Mouse (Mus musculus): ENCODE measurements around the gene Upk1a. TPM values are rescaled to one million over a fixed set of nuclear protein-coding genes. Genes with fewer than 3 reads are reported as not detected.
A peak's percentile ranks its signal among the peaks of the same experiment; 100 is the strongest.

Upk1a gene
- total and polyA plus RNA-seq, 3 experiments: 0.54 to 1.6 TPM; not detected in 1

GRCm38 (mm10) chr7:30635752-30636151 is 23.1 kb upstream of the Upk1a start, which contains the start of gene Etv2:
Etv2 (minus strand) TSS chr7:30635852.
- H3K27me3 ChIP-seq (ENCODE audit: control insufficient read depth in 1 of 2, insufficient read depth in 2 of 2, low read length in 2 of 2): peaks cover 4 to 9% of the 10 kb centered on the region in 2 experiments
- H3K79me2 ChIP-seq (ENCODE audit: control insufficient read depth, insufficient read depth, low read length, poor library complexity): no peaks in the 10 kb centered on the region
- H3K4me1 ChIP-seq (ENCODE audit: control insufficient read depth in 1 of 2, insufficient read depth in 2 of 2, low read length in 2 of 2): no peaks in the 10 kb centered on the region
- no peak within 1 kb of the TSS for H3K27ac ChIP-seq (ENCODE audit: control insufficient read depth, low read depth, low read length)
- H3K4me3 ChIP-seq (ENCODE audit: control insufficient read depth in 1 of 2, insufficient read depth in 1 of 2, low read depth in 2 of 2, low read length in 2 of 2): no peak within 1 kb of the TSS
- no peaks in the 10 kb centered on the region for H3K36me3 ChIP-seq (ENCODE audit: control insufficient read depth in 1 of 2, insufficient read depth in 2 of 2, low read length in 2 of 2)
- TF ChIP-seq SIN3A (IDR thresholded peaks at IDR 0.05; ENCODE audit: low read length) (no peak), ZKSCAN1 (IDR thresholded peaks at IDR 0.05; ENCODE audit: low read depth, low read length) (no peak), ETS1 (IDR thresholded peaks at IDR 0.05; ENCODE audit: low read depth, low read length) (no peak), MEF2A (IDR thresholded peaks at IDR 0.05; ENCODE audit: extremely low read depth, insufficient replicate concordance, low read depth, low read length, poor library complexity, severe bottlenecking) (no peak), ZC3H11A (IDR thresholded peaks at IDR 0.05; ENCODE audit: low read depth, low read length) (no peak), POLR2AphosphoS2 (IDR thresholded peaks at IDR 0.05; ENCODE audit: low read length) (no peak), GABPA (IDR thresholded peaks at IDR 0.05; ENCODE audit: low read depth, low read length) (no peak), CHD1 (IDR thresholded peaks at IDR 0.05; ENCODE audit: low read depth, low read length) (no peak), TAL1 (IDR thresholded peaks at IDR 0.05; ENCODE audit: low read length) (no peak), BHLHE40 (IDR thresholded peaks at IDR 0.05; ENCODE audit: borderline replicate concordance, low read depth, low read length) (no peak)
- H3K9me3 ChIP-seq (replicated peaks; ENCODE audit: insufficient read depth, low read length): no peaks in the 10 kb centered on the region
- no peak for DNase-seq (ENCODE audit: low read depth, low spot score)
- H3K9ac ChIP-seq (ENCODE audit: control insufficient read depth, low read depth, low read length, poor library complexity, severe bottlenecking): no peak within 1 kb of the TSS

- Histone ChIP-seq H3K9me3 (replicated peaks; ENCODE audit: insufficient read depth, low read length) (no peaks in the 10 kb centered on the region), H3K79me2 (ENCODE audit: control insufficient read depth, insufficient read depth, low read length, poor library complexity) (no peaks in the 10 kb centered on the region), H3K9ac (ENCODE audit: control insufficient read depth, low read depth, low read length, poor library complexity, severe bottlenecking) (no peak overlapping the region), H3K27ac (ENCODE audit: control insufficient read depth, low read depth, low read length) (no peak overlapping the region), H3K27me3 (ENCODE audit: control insufficient read depth in 1 of 2, insufficient read depth in 2 of 2, low read length in 2 of 2) (peaks cover 6 to 12% of the 10 kb centered on the region in 2 experiments), H3K4me3 (ENCODE audit: control insufficient read depth in 1 of 2, insufficient read depth in 1 of 2, low read depth in 2 of 2, low read length in 2 of 2) (no peak overlapping the region), H3K36me3 (ENCODE audit: control insufficient read depth in 1 of 2, insufficient read depth in 2 of 2, low read length in 2 of 2) (no peaks in the 10 kb centered on the region), H3K4me1 (ENCODE audit: control insufficient read depth in 1 of 2, insufficient read depth in 2 of 2, low read length in 2 of 2) (no peaks in the 10 kb centered on the region)
- DNase-seq (ENCODE audit: low read depth, low spot score): peak; percentile 59
- TF ChIP-seq CHD2 (IDR thresholded peaks at IDR 0.05; ENCODE audit: low read length): no peak
- TF ChIP-seq MAX (IDR thresholded peaks at IDR 0.05; ENCODE audit: low read length): peak; percentile 39; the same call in 1 of the 2 replicates
- TF ChIP-seq JUND (IDR thresholded peaks at IDR 0.05; ENCODE audit: low read depth, low read length): no peak
- TF ChIP-seq RAD21 (IDR thresholded peaks at IDR 0.05; ENCODE audit: low read depth, low read length): peak; percentile 21
- no peak for TF ChIP-seq RCOR1 (IDR thresholded peaks at IDR 0.05; ENCODE audit: low read depth, low read length)
- no peak for TF ChIP-seq UBTF (IDR thresholded peaks at IDR 0.05; ENCODE audit: borderline replicate concordance, insufficient read depth, low read depth, low read length)
- no peak for TF ChIP-seq POLR2A (IDR thresholded peaks at IDR 0.05; ENCODE audit: control insufficient read depth in 1 of 2, insufficient read depth in 1 of 2, low read depth in 1 of 2, low read length in 2 of 2, poor library complexity in 1 of 2)
- peak; percentile 36 for TF ChIP-seq ZC3H11A (IDR thresholded peaks at IDR 0.05; ENCODE audit: low read depth, low read length)
- peak; percentile 57 to 85 (median 65) for TF ChIP-seq CTCF (IDR thresholded peaks at IDR 0.05 in 2 of 3, conservative IDR thresholded peaks at IDR 0.05 in 1 of 3; ENCODE audit: control insufficient read depth in 1 of 3, insufficient read depth in 1 of 3, low read depth in 2 of 3, low read length in 3 of 3, poor library complexity in 1 of 3, severe bottlenecking in 1 of 3)
- TF ChIP-seq MXI1 (IDR thresholded peaks at IDR 0.05; ENCODE audit: low read depth, low read length): peak; percentile 52
- peak; percentile 61 for TF ChIP-seq SMC3 (IDR thresholded peaks at IDR 0.05; ENCODE audit: low read depth, low read length)
- TF ChIP-seq ZNF384 (IDR thresholded peaks at IDR 0.05; ENCODE audit: low read depth, low read length): no peak
- 0 out of 2 replicates have a peak, but pooled peaks have one; percentile 22 for TF ChIP-seq SIN3A (IDR thresholded peaks at IDR 0.05; ENCODE audit: low read length)
These were observed 22.0 kb upstream of the Upk1a start for GRCm38 (mm10) chr7:30634621-30635020.

Measured in MEL (cell line).